Mouse (Mus musculus): ENCODE measurements around the gene 1700010B08Rik. TPM values are rescaled to one million over a fixed set of nuclear protein-coding genes. Genes with fewer than 3 reads are reported as not detected.

Gene 1700010B08Rik
- total RNA-seq, 2 experiments from 2014 or later, result not detected

DNA sequence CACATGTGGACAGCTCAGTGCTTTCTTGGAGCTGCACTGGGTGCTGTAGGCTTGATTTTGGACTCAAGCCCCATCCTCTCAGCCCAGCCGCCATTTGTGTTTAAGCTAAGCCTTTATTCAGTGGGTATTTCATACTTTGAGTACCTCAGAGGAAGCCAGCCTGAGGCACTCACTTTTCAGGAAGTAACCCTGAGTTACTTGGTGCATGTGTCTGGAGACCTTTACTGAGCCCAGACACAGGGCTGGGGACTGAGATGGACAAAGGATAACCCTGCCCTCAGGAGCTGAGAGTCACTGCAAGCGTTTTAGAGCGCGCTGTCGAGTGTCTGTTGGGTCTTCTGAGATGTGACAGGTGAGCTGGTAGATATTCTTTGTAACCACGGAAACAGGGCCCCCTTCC is 41.4 kb downstream of the 1700010B08Rik start:
- no peak for DNase-seq (ENCODE audit: low spot score in 2 of 2)
- intact Hi-C loops (cut with DNase I), result no loop called here

DNA sequence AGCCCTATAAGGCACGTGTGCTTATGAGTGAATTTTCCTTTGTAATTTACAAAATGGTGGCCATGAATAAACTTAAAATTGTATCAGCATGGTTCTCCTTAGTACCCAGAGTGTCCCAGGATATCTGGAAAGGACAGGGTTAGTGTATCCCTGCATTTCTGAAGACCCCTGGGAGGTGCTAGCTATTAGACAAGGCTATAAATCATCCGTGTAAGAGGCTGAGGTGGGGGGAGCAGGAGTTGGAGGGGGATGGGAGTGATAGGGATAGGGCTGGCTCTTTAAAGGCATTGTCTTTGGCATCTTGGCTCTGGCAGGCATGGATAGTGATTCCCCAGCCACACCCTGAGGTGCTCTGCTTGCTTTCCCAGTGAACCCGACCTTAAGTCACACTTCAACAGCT is 45.4 kb downstream of the 1700010B08Rik start:
- intact Hi-C loops (cut with DNase I), result no loop called here
- no peak for DNase-seq (ENCODE audit: low spot score in 2 of 2)

DNA sequence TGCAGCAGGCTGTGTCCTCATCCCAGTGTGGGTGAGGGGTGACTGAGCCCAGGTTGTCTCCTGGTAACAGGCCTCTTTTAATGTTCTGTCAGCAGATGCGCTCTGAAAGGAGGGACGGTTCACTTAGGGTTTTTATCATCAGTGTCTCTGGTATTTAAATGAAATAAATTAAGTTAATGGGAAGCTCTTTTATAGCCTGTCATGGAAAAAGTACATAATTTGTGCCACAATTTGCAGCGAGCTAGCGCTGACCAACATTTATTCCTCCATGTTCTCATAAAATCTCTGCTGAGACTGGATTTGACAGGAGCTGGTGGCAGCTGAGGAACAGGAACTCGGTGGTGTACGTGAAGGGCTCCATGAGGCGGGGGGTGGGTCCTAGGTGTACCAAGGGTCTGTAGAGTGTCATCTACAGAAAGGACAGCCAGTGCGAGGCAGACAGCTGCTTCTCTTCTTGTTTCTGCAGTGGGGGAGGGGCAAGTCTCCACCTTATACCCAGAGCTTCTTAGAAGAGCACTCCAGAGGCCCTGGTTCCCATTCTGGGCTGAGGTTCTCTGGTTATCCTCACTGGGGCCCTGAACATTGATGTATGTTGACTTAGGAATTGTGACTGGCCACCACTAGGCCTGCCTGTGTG is 48.9 kb downstream of the 1700010B08Rik start:
- intact Hi-C loops (cut with DNase I), result no loop called here

DNA sequence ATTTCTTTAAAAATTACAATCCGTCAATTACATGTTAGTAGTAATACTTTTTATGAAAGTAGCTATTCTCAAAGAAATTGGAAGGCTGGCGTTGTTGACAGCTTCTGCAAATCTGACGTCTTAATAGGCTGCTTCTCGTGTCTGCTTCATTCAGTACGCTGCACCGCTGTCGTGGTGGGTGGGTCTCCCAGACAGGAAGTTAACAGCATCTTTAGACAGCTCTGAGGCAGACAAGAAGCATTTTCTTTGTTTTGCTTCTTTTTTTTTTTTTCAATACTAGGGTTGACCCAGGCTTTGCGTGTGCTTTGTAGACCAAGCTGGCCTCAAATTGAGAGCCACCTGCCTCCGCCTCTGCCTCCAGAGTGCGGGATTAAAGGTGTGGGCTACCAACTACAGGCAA is 50.0 kb downstream of the 1700010B08Rik start:
- intact Hi-C loops (cut with DNase I), result no loop called here
- DNase-seq (ENCODE audit: low spot score in 2 of 2), result no peak

More for the DNA sequence above, 48.9 kb downstream of the 1700010B08Rik start:
- no peak for DNase-seq (ENCODE audit: low spot score in 2 of 2)

DNA sequence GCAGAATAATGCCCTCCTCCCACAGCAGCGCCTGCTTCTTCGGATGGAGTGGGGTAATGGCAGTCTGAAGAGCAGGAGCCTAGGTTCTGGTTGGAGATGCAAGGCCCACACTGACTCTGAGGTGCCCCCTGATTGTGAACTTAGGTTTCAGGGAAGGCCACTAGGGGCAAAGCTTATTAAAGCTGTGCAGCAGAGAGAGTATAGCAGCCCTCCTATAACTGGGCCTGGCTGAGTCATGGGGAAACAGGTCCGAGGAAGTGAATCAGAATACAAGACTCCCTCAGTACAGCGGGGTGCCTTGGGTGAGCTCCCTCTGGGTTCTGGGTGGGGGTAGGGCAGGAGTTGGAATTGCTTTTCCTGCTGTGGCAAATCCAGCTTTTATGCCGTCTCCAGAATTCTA is 51.4 kb downstream of the 1700010B08Rik start:
- intact Hi-C loops (cut with DNase I), result no loop called here

More for the DNA sequence above, 51.4 kb downstream of the 1700010B08Rik start:
- DNase-seq (ENCODE audit: low spot score in 2 of 2), result no peak

Small RNA genes within 50 kb of the gene (microRNA-seq; reads per million reads assigned to microRNA genes)
- not detected for gene Mir6340

Other genes with a start within 250 kb of the 1700010B08Rik start
- gene 1700021F07Rik, start 196.8 kb upstream of the 1700010B08Rik start, total RNA-seq (2021), result not detected
- gene Ankrd60, start 141.1 kb upstream of the 1700010B08Rik start, total RNA-seq (2021), result not detected
- gene Rab22a, start 59.7 kb upstream of the 1700010B08Rik start, total RNA-seq (2021), result 10 to 100 TPM; 25.6 to 27.2 TPM
- gene Vapb, start 18.1 kb downstream of the 1700010B08Rik start, total RNA-seq (2021), result 100 to 1,000 TPM; 122 to 125 TPM

All from left cerebral cortex, postnatal 36 days (tissue).